Mouse (Mus musculus) forelimb bud, embryonic 11.5 days (tissue): ENCODE measurements at regions not wholly inside any gene's neighbourhood (a gene's known extent, or its start where the extent isn't known, plus 50 kb on each side); places are given as distances from the start of the nearest gene placed in this dataset.
"Not testable (repeated sequence)": the region's sequence is repeated elsewhere in the genome, so short reads cannot be mapped to it uniquely, and the experiment has no call there.

Source experiments
- DNase-seq: peaks from one replicate; pipeline ENCODE4 v3.0.0-alpha.2; 2012; ENCODE audit warnings: low read depth, low spot score

DNA sequence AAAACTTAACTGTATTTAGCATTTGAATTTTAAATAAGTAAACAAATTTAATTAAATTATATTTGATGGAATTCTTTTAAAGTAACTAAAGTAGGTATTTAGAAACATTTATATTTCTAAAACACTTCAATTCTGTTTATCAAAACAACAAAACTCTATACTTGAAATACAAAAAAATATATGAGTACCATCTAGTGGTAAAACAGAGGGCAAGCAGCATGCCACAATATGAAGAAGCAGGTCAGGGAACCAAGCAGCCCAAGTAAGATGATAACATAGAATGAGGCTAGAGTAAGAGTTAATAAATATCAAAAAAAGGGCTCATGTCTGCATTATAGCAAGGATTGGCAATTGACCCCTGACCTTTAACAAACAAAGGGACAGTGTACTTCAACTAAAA is 639.7 kb downstream of the Cdh10 start:
- DNase-seq: no peak

DNA sequence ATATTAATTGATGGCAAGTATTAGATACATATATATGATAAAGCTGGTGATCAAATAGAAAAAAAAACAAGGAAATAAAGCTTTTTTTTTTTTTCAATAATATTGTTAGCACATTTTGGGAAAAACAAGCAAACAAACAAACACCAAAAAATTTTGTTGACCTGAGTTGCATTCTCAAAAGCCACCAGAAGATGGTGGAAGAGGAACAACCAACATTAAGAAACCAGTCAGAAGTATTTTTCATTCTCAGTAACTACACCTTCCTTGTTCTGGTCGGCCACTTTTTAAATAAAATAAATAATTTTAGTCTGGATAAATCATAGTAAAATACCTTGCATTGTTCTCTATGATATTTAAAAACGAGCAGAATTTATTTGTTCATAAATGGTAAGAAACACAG is 654.8 kb downstream of the Cdh10 start:
- DNase-seq: peak; percentile 4

DNA sequence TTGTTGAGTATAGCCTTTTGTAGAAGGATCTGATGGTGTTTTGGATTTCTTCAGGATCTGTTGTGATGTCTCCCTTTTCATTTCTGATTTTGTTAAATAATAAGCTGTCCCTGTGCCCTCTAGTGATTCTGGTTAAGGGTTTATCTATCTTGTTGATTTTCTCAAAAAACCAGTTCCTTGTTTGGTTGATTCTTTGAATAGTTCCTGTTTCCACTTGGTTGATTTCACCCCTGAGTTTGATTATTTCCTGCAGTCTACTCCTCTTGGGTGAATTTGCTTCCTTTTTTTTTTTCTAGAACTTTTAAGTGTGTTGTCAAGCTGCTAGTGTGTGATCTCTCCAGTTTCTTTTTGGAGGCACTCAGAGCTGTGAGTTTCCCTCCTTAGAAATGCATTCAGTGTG is 674.8 kb downstream of the Cdh10 start:
- DNase-seq: not testable (repeated sequence)

DNA sequence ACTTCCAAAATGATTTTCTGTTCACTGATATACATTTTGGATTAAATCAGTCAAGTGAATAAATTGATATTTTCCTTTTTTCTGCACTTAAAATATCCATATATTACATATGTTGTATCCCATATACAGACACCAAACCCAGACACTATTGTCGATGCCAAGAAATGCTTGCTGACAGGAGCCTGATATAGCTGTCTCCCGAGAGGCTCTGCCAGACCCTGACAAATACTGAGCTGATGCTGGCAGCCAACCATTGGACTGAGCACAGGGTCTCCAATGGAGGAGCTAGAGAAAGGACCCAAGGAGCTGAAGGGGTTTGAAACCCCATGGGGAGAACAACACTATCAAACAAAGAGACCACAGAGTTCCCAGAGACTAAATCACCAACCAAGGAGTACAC is 700.6 kb downstream of the Cdh10 start:
- DNase-seq: no peak

DNA sequence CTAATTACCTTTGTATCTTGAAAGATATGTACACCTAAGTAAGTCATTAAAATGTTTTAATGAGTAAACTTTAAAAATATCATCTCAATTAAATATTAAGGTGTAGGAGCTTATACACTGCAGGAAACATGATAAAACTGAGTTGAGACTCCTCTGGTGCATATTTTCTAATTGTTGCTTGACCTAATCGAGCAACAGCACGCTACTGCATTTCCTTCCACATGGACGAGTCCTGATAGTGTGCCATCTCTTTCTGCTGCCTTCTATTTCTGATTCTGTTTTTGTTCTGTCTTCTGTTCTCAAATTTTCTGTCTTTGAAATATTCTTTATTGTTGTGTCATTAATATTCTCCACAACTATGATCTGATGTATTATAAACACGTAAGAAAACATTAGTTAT is 721.9 kb downstream of the Cdh10 start:
- DNase-seq: no peak

DNA sequence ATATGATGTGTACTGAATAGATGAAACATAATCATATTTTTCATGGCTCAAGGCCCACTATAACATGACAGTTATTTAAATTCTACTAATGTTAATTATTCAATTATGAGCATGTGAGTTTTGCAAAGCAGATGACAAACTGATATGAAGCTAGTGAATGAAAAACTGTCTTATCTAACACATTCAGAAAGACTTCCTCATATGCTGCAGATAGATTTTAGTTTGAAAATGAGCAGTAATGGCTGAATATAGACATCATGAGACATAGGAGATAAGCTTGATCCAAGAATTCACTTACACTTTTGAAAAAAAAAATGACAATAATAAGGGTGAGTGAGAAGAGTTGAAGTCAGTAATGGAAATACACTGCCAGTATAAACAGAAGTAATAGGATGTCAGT is 731.0 kb downstream of the Cdh10 start:
- DNase-seq: no peak

- DNase-seq: no peak
These were observed 766.0 kb downstream of the Cdh10 start for GRCm38 (mm10) chr15:19584769-19585168.

DNA sequence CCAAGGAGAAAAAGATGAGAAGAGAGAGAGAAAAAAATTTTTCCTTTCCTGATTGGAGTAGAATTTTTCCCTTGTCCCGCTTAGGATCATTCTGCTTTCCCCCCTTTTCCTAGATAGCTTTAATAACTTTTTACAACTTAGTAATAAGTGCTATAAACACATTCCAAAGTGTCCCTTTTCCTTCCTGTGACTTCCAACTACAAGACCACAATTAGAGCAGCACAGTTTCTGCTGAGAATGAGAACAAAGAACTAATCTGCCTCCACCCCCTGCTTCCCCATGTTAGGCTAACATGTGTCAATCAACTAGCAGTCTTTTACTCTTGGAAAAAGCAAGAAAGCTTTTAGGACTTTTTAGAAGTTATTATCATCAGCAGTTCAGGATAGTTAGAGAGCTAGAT is 766.5 kb downstream of the Cdh10 start:
- no peak for DNase-seq

DNA sequence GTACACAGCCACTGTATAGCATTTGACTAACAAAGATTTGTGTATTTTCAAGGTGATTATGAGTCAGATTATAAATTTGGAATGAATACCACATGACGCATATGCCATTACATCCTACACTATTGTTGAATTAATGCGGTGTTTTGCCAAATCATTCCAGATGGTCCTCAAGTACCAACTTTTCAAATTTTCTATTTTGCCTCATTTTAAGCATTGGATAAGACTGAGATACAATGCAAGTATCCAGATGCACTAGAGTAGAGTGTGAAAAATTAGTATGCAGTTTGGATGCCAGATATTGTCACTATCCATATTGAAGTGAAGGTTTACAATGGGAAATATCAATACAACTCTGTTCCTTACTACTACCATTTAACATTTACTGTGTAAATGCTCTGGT is 775.0 kb downstream of the Cdh10 start:
- DNase-seq: no peak

DNA sequence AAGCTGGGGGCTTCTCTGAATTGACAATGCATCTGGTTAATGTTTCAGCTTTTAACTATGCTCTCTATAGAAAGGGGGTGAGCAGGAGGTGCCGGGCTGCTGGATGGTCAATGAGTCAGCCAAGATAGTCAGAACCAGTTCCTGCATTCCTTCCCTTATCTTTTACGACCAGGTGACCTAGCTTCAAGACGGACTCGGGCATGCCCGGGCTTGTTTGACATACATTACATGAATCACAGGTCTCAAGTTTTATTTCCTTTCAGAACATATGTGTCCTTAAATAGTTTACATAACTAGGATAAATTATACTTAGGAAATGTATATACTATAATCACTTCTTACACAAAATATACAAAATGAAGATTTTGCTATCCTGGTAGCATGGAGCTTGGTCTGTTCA is 803.6 kb downstream of the Cdh10 start:
- DNase-seq: not testable (repeated sequence)

- no peak for DNase-seq
These were observed 781.7 kb upstream of the Cdh12 start for GRCm38 (mm10) chr15:19667380-19667779.

DNA sequence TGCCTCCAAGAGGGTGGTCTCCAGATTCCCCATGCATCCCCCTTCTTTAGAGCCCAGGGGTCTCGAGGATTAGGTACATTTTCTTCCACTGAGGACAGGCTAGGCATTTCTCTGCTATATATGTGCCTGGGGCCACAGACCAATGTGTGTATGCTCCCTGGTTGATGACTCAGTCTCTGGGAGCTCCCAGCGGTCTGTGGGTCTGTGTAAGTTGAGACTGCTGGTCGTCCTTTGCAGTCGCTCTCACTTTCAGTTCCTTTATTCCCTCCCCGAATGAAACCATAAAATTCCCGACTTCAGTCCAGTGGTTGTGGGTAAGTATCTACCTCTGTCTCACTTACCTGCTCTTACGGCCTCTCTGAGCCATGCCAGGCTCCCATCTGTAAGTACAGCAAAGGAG is 773.5 kb upstream of the Cdh12 start:
- no peak for DNase-seq

GRCm38 (mm10) chr15:19687239-19687638 is 761.8 kb upstream of the Cdh12 start:
- DNase-seq: no peak

DNA sequence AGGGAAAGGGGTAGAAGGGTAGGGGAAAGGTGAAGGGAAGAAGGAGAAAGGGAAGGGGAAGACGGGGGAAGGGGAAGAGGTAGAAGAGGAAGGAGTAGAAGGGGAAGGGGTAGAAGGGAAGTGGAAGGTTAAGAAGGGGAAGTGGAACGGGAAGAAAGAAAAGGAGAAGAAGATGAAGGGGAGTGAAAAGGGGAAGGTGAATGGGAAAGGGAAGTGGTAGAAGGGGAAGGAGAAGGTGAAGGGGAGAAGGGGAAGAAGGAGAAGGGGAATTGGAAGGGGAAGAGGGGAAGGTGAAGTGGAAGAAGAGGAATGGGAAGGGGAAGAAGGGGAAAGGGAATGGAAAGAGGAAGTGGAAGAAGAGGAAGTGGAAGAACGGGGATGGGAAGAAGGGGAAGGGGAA is 737.3 kb upstream of the Cdh12 start:
- DNase-seq: no peak
